In the genomic region with DNA sequence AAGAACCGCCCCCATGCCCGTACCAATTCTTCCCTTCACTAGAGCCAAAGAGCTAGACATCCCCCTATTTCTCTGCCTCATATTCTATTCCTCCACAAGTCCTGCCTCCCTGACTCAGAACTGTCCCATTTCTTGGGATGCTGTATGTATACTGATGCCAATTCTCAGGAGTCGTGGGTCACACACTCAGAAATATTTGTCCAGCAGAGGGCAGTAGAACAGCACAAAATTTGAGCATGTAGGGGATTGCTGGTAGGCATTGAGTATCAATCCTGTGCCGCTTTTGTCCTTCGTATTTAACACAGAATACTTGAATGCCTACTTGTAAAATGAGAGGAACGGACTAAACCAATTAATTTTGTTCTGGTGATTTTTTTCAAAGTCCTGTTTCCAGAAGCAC, we compare ENCODE assay signal across 8 mouse cellular contexts. TPM values are rescaled to one million over a fixed set of nuclear protein-coding genes. Genes with fewer than 3 reads are reported as not detected.
DNase-seq lines count a peak whose midpoint lies in the region; ATAC-seq lines count a peak whose summit lies in the region.

No protein-coding gene starts in this region.

- H3K9me3 ChIP-seq in heart, embryonic 11.5 days (replicated peaks; ENCODE audit: control insufficient read depth, low read length): no peaks in the 10 kb centered on the region

- H3K4me1 ChIP-seq in heart, embryonic 11.5 days (ENCODE audit: control insufficient read depth, insufficient read depth, low read length): no peaks in the 10 kb centered on the region

- 31% methylated on average over 6 of the region's 6 CpGs for WGBS in heart, embryonic 11.5 days (ENCODE audit: insufficient replicate concordance)

- no peak overlapping the region for H3K27ac ChIP-seq in heart, embryonic 11.5 days (ENCODE audit: low read depth, low read length)

- no peak overlapping the region for H3K4me2 ChIP-seq in heart, embryonic 11.5 days

- no peak overlapping the region for H3K4me3 ChIP-seq in heart, embryonic 11.5 days (ENCODE audit: low read depth, low read length)

- DNase-seq in heart, adult 18-20 months: peak; percentile 67 to 86
- DNase-seq in cerebellum, adult 18-20 months: peak; percentile 70 to 71
- peak; percentile 77 for DNase-seq in hindlimb bud, embryonic 11.5 days (ENCODE audit: extremely low spot score, low read depth, low spot score)
- peak; percentile 20 to 58 for DNase-seq in layer of hippocampus, postnatal 36 days
- peak; percentile 49 for DNase-seq in right cerebral cortex, postnatal 4 days

- no peaks in the 10 kb centered on the region for H3K36me3 ChIP-seq in heart, embryonic 11.5 days (ENCODE audit: control insufficient read depth, insufficient read depth, low read length)

- H3K27me3 ChIP-seq in heart, embryonic 11.5 days (ENCODE audit: control insufficient read depth, insufficient read depth, low read length): no peaks in the 10 kb centered on the region

- no peak for ATAC-seq in heart, embryonic 11.5 days (replicated peaks; ENCODE audit: insufficient number of reproducible peaks, low FRiP score, low TSS enrichment)
- peak; percentile 92 for ATAC-seq in frontal cortex, adult (ENCODE audit: low TSS enrichment)
- ATAC-seq in megakaryocyte-erythroid progenitor cell, adult 5-6 weeks (replicated peaks; ENCODE audit: low FRiP score, low TSS enrichment, poor library complexity, severe bottlenecking): peak; percentile 89

- no peak overlapping the region for H3K9ac ChIP-seq in heart, embryonic 11.5 days (ENCODE audit: low read depth, low read length)

RNA-seq across cellular contexts. Expression of a gene that starts 27.3 kb away (rescaled TPM):
- 1 to 10 TPM in 1 of 2 experiments, under 1 TPM in 1; 0.99 to 4.3 TPM for total RNA-seq in heart, adult 18-20 months (2021)
- polyA plus RNA-seq in heart, embryonic 11.5 days (2014; fragmentation: Nextera tagmentation; extraction: Ambion mirVana): not detected in 2 replicates
- total RNA-seq in layer of hippocampus, postnatal 36 days (2021): under 1 TPM in 1 of 2 experiments, not detected in 1; 0.12 TPM
- 0.35 and 0.99 TPM in 2 replicates for total RNA-seq in megakaryocyte-erythroid progenitor cell, adult 5-6 weeks (2014; fragmentation: Nextera tagmentation)
- 0.15 and 1.6 TPM in 2 replicates for total RNA-seq in megakaryocyte-erythroid progenitor cell, adult 5-6 weeks (2017)

RNA-seq across cellular contexts. Expression of a gene that starts 38.2 kb away (rescaled TPM):
- total RNA-seq in heart, adult 18-20 months (2021): 10 to 100 TPM; 18.8 to 19.1 TPM
- polyA plus RNA-seq in heart, embryonic 11.5 days (2014; fragmentation: Nextera tagmentation; extraction: Ambion mirVana): 34.8 and 36.8 TPM in 2 replicates
- total RNA-seq in layer of hippocampus, postnatal 36 days (2021): 10 to 100 TPM; 45.2 to 48.3 TPM
- total RNA-seq in megakaryocyte-erythroid progenitor cell, adult 5-6 weeks (2014; fragmentation: Nextera tagmentation): 37.2 and 41.6 TPM in 2 replicates
- total RNA-seq in megakaryocyte-erythroid progenitor cell, adult 5-6 weeks (2017): 33.6 and 39.9 TPM in 2 replicates

RNA-seq across cellular contexts. Expression of a gene that starts 38.3 kb away (rescaled TPM):
- total RNA-seq in heart, adult 18-20 months (2021): 10 to 100 TPM; 10.8 to 11.9 TPM
- 14.8 and 18.8 TPM in 2 replicates for polyA plus RNA-seq in heart, embryonic 11.5 days (2014; fragmentation: Nextera tagmentation; extraction: Ambion mirVana)
- total RNA-seq in layer of hippocampus, postnatal 36 days (2021): 10 to 100 TPM; 53.0 to 57.7 TPM
- 4.9 and 11.3 TPM in 2 replicates for total RNA-seq in megakaryocyte-erythroid progenitor cell, adult 5-6 weeks (2014; fragmentation: Nextera tagmentation)
- 4.3 and 12.1 TPM in 2 replicates for total RNA-seq in megakaryocyte-erythroid progenitor cell, adult 5-6 weeks (2017)

Comparison
In these comparisons a context has a peak if more than half of its experiments do, and no peak if none do; other contexts are left out.
1. RNA of a gene that starts 38.3 kb away (total RNA-seq): 53.0 to 57.7 TPM in layer of hippocampus, postnatal 36 days; 4.3 to 12.1 TPM in megakaryocyte-erythroid progenitor cell, adult 5-6 weeks and 10.8 to 11.9 TPM in heart, adult 18-20 months; every median in the first group is over 4 times any median in the second.
2. Peak in every context shown above with its lines, with median percentiles within 50 percentile points of each other: DNase-seq.